Mouse (Mus musculus): ENCODE measurements around the gene Hspbap1. TPM values are rescaled to one million over a fixed set of nuclear protein-coding genes. Genes with fewer than 3 reads are reported as not detected.

The Hspbap1 gene
- polyA plus RNA-seq, 1 experiment: not detected

DNA sequence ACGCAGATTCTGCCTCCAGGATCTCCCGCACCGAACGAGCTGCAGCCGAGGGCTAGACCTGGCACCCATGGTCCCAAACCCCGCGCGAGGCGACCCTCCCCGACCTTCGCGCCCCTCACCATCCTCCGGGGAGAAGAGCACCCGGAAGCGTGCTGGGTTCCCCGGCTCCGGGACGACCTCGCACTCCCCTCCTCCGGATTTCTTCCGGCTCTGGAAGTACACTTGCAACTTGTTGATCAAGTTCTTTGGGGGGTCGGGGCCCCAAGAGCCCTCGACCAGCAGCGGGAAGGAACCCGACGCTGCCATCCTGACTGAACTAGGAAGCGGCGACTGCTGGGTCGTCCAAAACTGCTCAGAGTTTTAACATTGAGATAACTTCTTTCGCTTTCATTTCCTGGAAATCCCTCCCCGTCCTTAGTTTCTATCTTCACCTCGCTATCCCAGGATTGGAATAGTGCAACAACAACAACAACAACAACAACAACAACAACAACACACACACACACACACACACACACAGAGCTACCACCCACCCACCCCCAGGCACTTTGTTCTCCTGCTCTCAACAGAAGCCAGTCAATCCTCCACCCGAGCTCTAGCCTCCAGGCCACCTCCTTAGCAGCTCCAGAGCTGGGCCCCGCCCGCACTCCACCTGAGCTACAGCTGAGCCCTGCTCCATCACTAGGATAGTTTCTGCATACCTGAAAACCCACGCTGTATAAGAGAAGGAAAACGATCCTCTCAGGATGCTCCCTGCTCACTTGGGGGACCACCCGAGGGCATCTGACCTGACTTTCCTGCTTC is 101.1 kb downstream of the Hspbap1 start, which contains the start of gene Parp14:
Gene Parp14, minus strand, starts transcription at position 497 of the 804 bp plus-strand sequence.
- no peak for TF ChIP-seq CTCF (IDR thresholded peaks at IDR 0.05; ENCODE audit: insufficient read depth, low read depth, low read length)
- no peak for TF ChIP-seq POLR2A (IDR thresholded peaks at IDR 0.05; ENCODE audit: insufficient read depth, low read depth, low read length)
- 2% methylated on average over 38 of the region's 38 CpGs for WGBS
- Histone ChIP-seq H3K4me3 (ENCODE audit: insufficient read depth, low read depth, low read length) (peak within 1 kb of the TSS; percentile 62), H3K4me1 (ENCODE audit: control insufficient read depth, insufficient read depth, low read length) (peaks cover 5% of the 10 kb centered on the region), H3K27ac (ENCODE audit: insufficient read depth, low read depth, low read length) (no peak within 1 kb of the TSS)

DNA sequence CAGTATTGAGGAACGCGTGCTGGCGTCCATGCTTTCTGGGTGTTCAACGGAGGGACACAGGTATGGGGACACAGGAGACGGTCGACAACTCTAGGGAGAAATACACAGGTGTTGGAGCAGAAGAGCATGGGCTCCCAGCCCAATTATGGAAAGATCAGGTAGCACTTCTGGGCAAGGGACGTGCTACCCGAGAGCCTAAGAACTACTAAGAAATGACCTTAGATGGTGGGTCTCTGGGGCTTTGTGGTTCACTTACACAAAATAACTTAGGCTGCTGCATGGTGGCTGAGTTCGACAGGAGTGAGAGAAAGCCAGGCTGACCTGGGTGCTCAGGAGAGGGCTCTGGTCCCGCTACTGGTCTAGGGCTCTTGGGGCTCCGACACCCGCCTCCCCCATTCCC is 101.7 kb downstream of the Hspbap1 start:
- H3K4me1 ChIP-seq (ENCODE audit: control insufficient read depth, insufficient read depth, low read length): peaks cover 5% of the 10 kb centered on the region
- no peak overlapping the region for H3K27ac ChIP-seq (ENCODE audit: insufficient read depth, low read depth, low read length)
- 40% methylated on average over 12 of the region's 12 CpGs for WGBS
- peak overlapping the region; percentile 62 for H3K4me3 ChIP-seq (ENCODE audit: insufficient read depth, low read depth, low read length)
- TF ChIP-seq POLR2A (IDR thresholded peaks at IDR 0.05; ENCODE audit: insufficient read depth, low read depth, low read length) (no peak), CTCF (IDR thresholded peaks at IDR 0.05; ENCODE audit: insufficient read depth, low read depth, low read length) (no peak)

DNA sequence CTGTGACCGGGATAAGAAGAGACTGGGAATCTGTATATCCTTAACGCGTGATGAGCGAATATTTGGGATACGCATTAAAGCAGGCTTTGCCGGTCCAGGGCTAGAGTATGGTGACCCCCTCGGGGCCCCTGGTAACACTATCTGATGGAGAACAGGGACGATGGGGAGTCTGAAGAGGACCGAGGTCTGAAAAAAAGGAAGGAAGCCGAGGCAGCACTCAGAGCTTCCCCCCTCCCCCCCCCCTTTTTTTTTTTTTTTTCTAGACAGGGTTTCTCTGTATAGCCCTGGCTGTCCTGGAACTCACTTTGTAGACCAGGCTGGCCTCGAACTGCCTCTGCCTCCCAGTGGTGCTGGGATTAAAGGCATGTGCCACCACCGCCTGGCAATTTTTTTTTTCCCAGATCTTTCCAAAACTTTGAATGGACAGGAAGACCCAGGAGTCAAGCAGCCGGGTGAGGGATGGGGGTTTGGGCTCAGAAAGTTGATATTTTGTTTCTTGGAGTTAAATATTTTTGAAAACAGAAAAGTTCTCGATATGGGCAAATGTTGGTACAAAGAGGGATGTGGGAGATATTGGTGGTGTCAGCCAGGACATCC is 102.3 kb downstream of the Hspbap1 start:
- 51% methylated on average over 14 of the region's 14 CpGs for WGBS
- Histone ChIP-seq H3K27ac (ENCODE audit: insufficient read depth, low read depth, low read length) (no peak overlapping the region), H3K4me1 (ENCODE audit: control insufficient read depth, insufficient read depth, low read length) (peaks cover 5% of the 10 kb centered on the region), H3K4me3 (ENCODE audit: insufficient read depth, low read depth, low read length) (no peak overlapping the region)
- TF ChIP-seq CTCF (IDR thresholded peaks at IDR 0.05; ENCODE audit: insufficient read depth, low read depth, low read length): no peak
- no peak for TF ChIP-seq POLR2A (IDR thresholded peaks at IDR 0.05; ENCODE audit: insufficient read depth, low read depth, low read length)

DNA sequence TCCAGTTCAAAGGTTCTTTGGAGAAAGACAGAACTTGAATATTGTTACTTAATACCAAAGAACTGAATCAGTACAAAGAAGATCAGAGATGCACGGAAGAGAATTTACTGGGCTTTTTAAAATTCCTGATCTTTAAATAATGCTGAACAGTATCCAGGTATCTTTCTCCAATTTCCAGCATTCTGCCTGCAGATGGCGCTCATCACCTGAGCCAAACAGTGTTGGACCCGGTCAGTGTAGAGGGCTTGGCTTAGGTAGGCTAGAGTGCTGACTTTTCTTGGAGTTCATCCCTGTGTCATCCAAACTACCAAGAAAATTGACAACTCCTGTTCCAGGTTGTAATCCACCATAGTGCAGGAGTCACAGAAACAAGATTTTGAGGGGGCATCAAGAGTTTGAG is 104.2 kb downstream of the Hspbap1 start:
- H3K4me1 ChIP-seq (ENCODE audit: control insufficient read depth, insufficient read depth, low read length): peaks cover 5% of the 10 kb centered on the region
- TF ChIP-seq POLR2A (IDR thresholded peaks at IDR 0.05; ENCODE audit: insufficient read depth, low read depth, low read length) (no peak), CTCF (IDR thresholded peaks at IDR 0.05; ENCODE audit: insufficient read depth, low read depth, low read length) (no peak)
- no peak overlapping the region for H3K27ac ChIP-seq (ENCODE audit: insufficient read depth, low read depth, low read length)
- no peak overlapping the region for H3K4me3 ChIP-seq (ENCODE audit: insufficient read depth, low read depth, low read length)
- WGBS: 27% methylated on average over 3 of the region's 3 CpGs

Other genes with a start within 250 kb of the Hspbap1 start
- not detected in 2 replicates for gene Sema5b, start 229.2 kb upstream of the Hspbap1 start, polyA plus RNA-seq (2012; ENCODE audit: insufficient read depth, insufficient read length, low replicate concordance, missing spikeins)
- gene Dirc2, start 1.0 kb upstream of the Hspbap1 start, polyA plus RNA-seq (2012; ENCODE audit: insufficient read depth, insufficient read length, low replicate concordance, missing spikeins): not detected in 2 replicates
- not detected in 2 replicates for gene Parp14, start 101.2 kb downstream of the Hspbap1 start, polyA plus RNA-seq (2012; ENCODE audit: insufficient read depth, insufficient read length, low replicate concordance, missing spikeins)
- gene Parp9, start 168.1 kb downstream of the Hspbap1 start, polyA plus RNA-seq (2012; ENCODE audit: insufficient read depth, insufficient read length, low replicate concordance, missing spikeins): not detected in 2 replicates
- gene Dtx3l, start 168.8 kb downstream of the Hspbap1 start, polyA plus RNA-seq (2012; ENCODE audit: insufficient read depth, insufficient read length, low replicate concordance, missing spikeins): not detected in 2 replicates
- 130 TPM in 1 of 2 replicates, not detected in the other for gene Kpna1, start 208.4 kb downstream of the Hspbap1 start, polyA plus RNA-seq (2012; ENCODE audit: insufficient read depth, insufficient read length, low replicate concordance, missing spikeins)

Data from olfactory bulb, adult 2 months (tissue).